Mouse (Mus musculus) testis, postnatal 14 days (tissue): Measurements from ENCODE around the gene Nt5dc2.

Experiments used
- DNase-seq: peaks from one replicate; pipeline ENCODE4 v3.0.0; 2021; ENCODE audit warnings: low spot score

Nt5dc2 gene

DNA sequence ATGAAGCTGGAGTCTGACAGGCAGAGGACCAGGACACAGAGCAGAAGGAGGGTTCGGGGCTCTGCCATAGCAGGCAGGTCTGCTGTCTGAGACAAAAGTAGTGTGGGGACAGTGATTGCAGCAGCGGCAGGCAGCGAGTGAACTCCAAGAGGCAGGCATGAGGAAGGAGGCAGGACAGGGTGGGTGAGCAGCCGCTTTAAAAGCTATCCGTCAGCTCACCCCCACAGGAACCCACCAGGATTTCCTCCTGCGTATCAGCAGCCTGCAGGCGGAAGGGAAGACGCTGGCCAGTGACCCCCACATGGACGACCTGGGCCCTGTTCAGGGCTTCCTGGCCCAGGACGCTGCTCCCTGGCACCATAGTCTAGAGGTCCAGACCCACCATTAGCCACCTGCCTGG, 37.6 kb downstream of the Nt5dc2 start, which contains the start of gene Stab1:
Gene Stab1 (minus strand): TSS at position 217 of the 400 bp plus-strand sequence.
- no peak for DNase-seq

DNA sequence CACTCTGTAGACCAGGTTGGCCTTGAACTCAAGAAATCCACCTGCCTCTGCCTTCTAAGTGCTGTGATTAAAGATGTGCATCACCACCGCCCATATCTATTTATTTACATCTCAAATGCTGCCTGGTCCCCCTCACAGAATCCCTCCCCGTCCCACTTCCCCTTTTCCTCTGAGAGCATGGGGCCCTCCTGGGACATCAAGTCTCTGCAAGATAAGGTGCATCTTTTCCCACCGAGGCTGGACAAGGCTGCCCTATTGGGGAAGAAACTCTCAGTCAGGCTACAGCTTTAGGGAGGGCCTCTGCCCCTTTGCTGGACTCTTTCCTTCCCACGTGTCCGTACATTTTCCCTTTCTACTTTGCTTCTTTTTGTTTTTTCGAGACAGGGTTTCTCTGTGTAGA, 38.7 kb downstream of the Nt5dc2 start:
- DNase-seq = no peak

DNA sequence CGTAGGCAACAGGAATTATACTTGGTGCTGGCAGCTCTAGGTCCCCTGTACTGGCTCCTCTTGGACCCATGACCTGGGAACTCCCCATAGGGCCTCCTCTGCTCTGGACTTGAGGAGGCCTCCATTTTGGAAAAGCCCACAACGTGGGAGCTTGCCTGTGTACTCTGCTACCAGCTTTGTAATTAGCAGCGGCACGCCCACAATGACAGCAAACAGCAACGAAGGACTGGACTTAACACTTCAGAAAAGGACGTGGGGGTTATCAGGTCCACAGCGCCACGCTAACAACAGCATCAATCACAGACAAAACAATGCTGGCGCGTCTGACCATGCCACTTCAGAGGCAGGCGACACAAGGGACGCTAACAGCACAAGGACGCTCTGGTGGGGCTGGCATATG, 40.1 kb downstream of the Nt5dc2 start:
- no peak for DNase-seq

DNA sequence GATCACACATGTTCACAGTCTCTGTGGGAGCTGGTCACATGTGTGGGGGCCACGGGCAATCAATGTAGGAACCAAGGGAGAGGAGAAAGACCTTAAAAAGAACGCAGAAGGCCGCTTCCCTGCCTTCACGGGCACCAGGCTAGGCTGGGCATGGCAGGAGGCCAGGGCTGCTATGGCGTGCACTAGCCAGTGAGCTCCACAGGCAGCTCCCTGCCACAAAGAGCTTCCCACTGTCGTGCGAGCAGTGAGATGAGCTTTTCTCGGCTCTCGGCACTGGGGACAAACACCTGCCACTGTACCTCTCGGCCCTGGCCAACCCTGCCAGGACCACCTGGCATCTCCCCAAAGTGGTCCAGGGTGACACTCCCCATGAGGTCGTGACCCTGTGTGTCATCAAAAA, 40.5 kb downstream of the Nt5dc2 start:
- DNase-seq = no peak

DNA sequence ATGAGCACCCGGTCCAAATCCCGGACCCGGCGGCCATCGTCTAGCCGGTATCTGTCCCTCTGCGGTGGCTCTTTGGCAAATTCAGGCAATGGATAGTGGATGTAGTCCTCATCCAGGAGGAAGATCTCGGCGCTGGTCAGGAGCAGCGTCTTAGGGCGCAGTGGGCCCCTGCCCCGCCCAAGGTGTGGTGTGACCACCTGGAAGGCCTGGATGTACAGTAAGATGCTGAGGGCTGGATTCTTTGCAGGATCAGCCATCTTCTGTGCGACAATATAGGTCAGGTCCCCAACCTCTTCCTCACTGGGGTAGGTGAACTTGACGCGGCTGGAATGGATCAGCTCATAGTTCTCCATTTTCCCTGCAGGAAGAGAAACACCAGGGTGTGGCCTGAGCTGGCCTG, 41.0 kb downstream of the Nt5dc2 start:
- DNase-seq = no peak

DNA sequence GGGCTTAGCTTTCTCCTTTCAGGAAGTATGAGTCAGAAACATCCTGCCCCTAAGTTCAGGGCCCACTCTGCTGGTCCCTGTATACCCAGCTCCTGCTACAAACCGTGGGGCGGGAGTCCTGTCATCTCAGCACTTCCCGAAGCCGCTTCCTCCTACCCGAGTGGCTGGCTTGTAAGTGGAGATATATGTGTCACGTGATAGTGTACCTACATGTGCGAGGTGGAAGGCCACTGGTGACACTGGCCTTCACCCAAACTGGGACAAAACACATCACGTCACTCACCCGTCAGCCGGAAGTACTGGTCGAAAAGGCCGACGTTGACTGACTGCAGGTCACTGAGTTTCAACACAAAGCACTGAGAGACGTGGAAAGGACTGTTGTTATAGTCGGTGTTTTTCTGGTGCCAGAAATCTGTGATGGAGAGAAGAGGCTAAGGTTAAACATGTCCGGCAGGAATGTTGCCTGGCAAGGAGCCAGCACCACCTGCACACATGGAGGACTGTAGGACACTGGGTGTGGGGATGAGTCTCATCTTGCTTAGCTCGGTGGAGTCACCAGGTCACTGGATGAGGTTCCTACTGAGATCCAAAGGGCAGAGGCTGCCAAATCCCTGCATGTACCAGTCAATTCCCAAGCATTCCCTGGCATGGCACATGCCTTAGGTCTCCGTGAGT, 42.1 kb downstream of the Nt5dc2 start:
- DNase-seq = no peak

DNA sequence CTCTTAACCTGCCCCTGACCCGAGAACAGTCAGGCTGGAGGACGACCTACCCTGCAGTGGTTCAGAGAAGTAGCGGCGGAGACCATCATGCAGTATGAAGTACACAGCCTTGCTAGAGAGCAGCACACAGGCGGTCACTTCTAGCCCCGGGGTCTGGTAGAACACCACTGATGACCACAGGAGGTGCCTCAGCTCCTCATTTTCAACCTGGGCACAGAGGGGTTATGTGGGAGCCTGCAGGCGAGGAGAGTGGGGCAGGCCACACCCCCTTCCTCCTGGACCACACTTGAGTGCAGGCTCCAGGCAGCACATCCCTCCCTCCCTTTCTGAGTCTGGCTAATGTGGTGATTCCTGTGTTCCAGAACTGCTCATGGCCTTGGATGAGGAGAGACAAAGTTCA, 42.7 kb downstream of the Nt5dc2 start:
- DNase-seq = no peak

DNA sequence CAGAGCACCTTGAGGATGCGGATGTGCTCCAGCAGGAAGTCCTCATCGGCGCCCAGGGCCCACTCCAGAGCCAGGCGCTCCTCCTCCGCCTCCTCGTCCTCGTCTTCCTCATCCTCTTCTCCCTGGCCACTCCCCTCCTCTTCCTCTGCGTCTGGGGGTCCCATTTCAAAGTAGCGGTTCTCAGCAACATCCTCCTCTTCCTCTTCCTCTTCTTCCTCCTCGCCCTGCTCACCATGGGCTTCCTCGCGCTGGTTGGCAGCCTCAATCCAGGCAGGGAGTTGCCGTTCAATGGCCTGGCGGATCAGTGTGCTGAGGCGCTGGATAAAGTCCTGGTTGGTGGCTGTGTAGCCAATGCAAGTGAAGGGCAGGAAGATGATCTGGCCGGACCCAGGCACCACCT, 46.4 kb downstream of the Nt5dc2 start:
- DNase-seq = no peak

DNA sequence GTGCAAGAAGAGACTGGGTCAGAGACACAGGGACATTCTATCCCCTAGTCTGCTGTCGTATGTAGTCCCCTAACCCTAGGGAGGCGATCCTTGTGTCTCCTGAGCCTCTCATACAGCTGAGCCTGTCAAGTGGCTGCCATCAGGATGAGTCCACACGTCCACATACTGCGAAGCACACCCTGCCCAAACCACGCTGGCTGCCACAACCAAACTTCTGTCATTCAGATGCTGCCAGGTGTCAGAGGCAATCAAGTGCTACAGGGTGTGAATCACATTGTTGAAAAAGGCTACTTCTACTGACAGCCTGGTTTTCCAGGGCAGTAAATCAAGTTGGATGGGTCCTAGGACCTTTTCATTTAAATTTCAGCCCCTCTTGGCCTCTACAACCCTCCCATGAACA, 46.9 kb downstream of the Nt5dc2 start:
- no peak for DNase-seq

DNA sequence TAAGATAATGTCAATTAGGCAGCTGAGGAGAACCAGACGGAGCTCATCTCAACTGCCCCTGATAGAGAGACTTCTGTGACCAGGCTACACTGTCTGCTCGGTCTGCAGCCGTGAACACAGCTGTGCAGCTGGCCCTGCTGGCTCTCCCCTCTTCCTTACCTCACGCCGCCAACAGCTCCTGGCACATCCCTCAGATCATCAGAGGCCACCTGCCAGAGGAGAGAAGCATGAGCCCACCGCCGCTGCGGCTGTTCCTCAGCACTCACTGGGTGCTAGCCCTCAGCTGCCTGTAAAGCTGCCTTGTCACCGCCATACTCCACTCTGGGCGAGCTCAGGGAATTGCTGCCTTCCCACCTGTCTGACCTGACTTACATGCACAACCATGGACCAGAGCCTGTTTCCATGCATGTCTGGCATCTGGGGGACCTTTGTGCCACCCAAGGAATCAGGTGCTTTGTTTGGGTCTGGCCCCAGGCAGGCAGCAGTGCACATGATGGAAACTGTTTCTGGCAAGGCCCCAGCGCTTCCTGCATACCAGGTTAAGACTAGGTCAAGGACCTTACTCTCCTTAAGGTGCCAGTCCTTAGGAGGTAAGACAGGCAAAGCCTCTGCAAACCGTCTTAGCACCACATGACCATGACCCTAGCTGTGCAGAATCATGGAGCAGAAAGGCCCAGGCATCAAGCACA, 49.0 kb downstream of the Nt5dc2 start:
- no peak for DNase-seq

DNA sequence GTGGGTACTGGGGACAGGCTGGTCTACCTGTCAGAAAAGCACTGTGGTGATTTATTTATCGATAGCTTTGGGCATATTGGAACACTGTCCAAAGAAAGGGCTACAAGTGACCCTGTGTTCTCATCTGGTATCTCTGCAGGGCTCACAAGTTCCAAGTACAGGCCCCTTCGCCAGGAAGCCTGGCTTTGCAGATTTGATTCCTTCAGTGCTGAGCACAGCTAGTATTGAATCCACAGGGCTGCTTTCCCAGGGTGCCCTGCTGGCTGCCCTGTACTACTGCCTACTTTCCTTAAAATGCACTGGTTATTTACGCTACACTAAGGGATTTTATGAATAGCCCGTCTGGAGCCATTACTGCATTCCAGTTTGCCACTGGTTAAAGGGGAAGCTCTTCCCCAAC, 50.7 kb downstream of the Nt5dc2 start:
- no peak for DNase-seq

DNA sequence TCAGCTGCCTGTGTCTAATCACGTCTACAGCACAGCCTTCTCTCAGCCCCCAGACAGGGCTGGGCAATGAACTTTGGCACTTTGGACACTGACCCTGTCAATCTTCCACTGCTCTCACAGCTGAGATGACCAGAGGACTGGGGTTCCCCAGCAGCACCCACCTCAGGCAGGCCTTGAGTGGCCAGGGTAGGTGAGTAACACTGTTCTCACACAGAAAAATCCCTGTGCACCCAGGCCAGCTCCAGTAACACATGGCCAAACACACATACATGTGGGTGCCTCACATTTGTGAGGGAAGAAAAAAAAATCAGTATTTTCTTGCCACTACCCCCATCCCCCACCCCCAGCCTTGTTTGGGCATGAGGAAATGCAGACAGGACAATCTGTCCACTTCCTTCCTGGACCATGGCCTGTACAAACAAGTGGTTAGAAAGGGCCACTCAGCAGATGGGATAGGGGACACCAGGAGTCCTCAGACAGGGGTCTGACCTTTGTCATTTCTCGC, 52.0 kb downstream of the Nt5dc2 start:
- DNase-seq = no peak

DNA sequence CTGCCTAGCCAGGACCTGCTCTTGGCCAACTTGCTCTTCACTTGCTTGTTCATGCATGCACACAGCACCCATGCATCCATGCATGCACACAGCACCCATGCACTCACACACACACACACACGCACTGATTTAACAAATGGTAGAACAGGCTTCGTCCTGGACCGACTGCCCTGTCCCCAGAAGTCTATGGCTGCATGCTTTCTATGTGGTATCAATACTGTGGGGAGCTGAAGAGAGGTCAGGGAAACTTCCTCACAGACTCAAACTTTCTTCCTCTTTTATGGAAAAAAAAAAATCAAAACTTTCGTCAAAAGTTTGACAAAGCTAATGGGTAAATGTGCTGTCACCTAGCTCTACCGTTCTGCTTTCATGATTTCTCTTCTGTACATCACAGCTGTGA, 52.7 kb downstream of the Nt5dc2 start:
- no peak for DNase-seq

DNA sequence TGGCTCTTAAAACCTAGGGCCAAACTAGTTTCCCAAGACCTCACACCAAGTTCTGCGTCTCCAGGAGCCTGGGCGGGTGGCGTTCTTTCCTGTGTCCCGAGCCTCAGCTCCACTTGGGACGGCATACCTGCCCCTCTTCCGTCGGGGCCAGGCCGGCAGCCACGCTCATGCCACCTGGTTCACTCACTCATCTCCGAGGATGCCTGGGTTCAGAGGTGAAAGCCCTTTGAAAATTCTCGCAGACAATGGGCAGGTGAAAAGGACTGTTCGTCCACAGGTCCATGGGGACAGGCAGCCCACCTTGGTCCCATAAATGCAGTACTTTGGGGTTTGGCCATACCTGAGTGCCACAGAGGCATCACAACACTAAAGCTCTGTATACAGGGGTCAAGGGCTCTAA, 53.3 kb downstream of the Nt5dc2 start:
- no peak for DNase-seq

DNA sequence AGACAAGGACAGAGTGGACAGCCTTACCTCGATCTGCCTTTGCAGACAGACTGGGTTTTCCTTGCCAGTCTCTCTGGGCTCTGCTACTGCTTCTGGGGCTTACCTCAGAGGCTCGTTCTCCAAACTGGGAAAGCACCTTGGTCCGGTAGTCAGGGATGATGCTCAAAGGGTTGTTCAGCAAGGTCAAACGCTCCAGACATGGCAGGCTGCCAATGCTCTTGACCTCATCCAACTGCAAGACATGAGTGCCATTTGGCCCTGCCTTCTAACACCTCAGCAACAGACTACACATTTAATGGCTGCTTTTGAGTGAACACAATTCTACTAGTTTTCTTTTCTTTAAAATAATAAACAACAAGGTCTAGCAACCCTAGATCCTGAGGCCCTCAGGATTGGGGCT, 55.8 kb downstream of the Nt5dc2 start:
- DNase-seq = no peak
